Mouse (Mus musculus): ENCODE results near the gene Reg3b.
"Not testable (repeated sequence)": the region's sequence is repeated elsewhere in the genome, so short reads cannot be mapped to it uniquely, and the experiment has no call there.

Gene Reg3b

DNA sequence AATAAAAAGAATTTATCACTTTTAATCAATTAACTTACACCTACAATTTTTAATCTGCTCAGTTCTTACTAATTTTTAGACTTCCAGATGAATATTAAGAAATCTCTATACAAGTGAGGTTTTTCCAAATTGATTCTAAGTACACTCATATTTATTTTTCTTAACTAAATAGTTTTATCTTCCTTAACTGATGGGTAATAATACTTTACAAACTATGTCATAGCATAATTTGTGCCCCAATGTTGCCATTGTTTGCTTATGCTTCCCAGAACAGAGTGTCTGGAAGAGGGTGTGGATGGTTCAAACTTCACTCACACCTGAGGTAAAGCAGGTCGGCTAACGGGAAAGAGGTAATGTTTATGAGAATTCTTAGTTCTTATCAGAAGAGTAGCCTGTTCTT, at the start of gene Reg3b:
Reg3b (plus strand) TSS at position 301 of the 400 bp plus-strand sequence.
- DNase-seq = no peak

DNA sequence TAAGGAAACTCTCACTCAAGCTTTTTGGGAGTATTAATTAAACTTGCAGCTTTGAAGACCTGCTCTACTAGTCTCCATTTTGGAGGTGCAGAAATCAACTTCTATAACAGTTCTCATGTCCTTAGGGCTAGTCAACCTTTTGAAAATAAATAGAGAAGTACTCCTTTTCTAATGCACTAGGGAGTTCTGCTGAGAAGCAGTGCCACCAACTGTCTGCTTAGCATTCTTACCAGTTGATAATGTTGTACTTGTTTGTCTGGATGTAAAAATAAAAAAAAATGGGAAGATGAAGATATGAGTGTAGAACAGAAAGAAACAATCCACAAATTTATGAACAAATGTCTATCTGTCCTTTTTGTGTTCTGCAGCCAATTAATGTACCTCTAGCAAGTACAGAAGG, 42.7 kb upstream of the Reg3b start:
- no peak for DNase-seq

DNA sequence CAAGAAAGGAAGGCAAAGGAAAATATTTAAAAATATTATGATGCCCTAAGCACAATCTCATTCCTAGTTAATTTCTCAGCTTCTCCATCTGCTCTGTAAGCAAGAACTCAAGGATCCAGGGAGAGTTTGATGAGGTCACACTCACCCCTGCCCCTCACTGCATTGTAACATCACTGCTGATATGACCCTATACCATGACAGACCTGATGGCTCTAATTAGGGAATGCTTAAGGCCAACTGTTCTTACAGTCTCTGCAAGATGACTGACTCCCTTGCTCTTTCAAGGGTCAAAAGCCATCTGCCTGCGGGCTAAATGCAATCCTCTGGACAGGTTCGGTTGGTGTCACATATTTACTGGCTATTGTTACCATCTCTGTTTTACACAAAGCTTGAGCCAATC, 41.3 kb upstream of the Reg3b start:
- no peak for DNase-seq

DNA sequence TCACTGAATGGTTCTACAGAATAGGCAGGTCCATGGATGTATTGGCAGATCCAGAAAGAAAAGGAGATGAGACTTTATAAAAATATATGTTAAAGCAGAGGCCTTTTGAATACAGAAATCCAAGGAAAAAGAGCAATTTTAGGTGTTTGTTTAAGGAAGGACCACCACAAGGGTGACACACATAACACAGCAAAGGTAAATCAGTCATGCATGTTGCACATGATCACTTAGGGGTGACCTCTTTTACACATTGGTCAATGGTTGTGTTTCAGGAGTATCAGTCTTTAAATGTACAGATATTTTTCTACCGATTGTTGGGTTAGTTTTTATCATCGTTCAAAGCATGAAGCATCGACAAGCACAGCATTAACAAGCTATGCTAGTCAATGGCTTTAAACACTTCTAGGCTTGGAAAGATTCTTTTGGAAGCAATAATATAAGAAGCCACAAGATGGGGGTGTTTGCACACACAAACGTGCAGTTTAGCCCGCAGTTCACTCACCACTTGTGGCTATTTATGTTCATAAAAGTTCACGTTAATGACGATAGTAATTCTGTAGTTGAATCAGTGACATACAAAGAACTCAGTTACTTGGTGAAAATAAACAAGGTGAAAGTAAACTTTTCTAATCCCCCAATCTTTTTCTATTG, 38.4 kb upstream of the Reg3b start:
- DNase-seq = no peak

DNA sequence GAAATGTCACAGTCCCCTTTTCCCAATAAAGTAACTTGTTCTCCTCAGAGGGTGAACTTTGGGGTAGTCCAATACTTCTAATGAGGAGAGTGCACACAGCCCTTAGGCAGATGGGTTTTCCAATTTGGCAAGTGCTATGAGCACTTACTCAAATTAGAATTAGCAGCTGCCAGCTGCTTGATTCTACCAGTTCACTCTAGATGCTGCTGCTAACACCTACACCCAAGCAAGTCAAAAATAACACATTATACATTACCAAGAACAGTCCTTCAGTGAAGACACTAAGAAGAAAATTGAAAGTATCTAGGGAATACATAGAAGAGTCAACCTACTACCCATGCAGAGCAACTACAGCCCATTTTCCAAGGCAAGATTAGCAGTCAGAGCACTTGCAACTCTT, 30.2 kb upstream of the Reg3b start:
- no peak for DNase-seq

DNA sequence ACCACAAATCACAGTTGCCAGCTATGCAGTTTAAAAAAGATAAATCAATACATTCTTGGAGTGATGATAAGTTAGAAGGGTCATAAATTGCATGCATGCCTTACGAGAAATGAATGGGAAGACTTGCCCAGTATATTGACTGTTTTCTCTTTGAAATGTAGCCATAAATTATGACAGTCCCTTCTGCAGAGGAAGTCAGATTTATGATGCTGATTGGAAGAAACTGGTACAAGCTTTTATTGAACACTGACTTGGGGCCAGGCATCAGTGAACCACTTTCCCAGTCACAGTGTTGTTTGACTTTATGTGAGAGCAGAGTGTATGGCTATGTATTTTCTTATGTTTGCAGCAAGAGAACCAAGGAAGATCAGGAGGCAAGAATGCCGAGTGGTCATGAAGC, 28.8 kb upstream of the Reg3b start:
- no peak for DNase-seq

DNA sequence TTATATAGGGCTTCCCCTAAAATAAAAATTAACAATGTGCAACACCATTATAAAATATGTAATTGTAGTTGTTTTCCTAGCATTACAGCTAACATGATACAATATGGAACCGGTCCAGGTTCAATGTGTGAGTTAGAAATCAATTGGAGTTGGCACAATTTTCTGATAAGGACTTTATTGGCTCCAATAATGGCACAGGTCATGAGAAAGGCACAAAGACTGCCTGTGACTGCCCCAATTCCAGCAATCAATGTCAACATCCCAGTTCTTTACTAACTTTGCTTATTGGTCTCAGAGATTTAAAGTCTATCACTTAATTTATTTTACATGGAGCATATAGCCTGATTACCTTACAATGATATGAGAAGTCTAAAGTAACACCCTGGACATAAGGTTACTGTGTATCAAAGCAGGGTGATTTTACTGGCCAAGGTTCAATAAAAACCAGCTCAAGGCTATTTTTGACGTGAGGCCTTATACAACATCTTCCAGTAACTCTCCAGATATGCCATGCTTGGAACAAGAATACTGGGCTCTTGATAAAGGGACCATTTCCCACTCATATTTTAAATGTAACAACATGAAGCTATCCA, 8.4 kb upstream of the Reg3b start:
- no peak for DNase-seq

DNA sequence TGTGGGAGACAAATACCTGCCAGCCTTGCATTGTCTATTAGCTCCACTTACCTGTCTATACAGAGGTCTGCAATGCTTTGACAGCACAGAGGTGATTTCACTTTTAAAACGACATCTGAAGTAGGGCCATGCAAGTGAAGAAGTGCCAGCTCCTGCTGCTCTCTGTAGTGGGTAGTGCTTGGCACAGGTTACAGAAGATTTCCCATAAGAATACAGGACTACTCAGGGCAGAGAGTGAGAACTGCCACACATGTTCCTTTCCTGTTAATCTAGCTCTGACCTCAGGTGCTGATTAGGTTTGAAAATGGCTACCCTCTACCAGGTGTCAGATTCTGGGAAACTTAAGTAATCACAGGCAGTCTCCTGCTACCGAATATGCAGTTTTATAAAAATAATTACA, 8.3 kb downstream of the Reg3b start, which contains the start of gene Reg3d:
Reg3d (minus strand) TSS at position 101 of the 400 bp plus-strand sequence.
- DNase-seq = no peak

DNA sequence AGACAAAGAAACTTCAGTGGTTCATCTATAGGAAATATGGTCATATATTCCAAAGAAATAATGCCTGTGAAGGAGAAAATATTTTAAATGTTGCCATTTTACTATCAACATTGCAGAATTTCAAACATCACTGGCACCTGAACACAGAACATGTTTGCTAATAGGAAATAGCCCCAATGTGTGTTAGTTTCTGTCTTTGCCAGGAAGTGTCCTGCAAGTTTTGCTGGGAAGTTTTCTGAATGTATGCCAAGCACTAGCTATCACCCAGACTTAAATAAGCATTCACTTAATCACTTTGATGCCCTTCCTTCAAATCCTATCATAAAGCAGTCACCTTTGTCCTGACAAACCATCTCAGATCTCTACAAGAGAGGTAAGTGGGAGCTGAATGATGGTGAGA, 10.0 kb downstream of the Reg3b start, which contains the start of gene Reg3a:
Reg3a (plus strand) TSS at position 301 of the 400 bp plus-strand sequence.
- no peak for DNase-seq

DNA sequence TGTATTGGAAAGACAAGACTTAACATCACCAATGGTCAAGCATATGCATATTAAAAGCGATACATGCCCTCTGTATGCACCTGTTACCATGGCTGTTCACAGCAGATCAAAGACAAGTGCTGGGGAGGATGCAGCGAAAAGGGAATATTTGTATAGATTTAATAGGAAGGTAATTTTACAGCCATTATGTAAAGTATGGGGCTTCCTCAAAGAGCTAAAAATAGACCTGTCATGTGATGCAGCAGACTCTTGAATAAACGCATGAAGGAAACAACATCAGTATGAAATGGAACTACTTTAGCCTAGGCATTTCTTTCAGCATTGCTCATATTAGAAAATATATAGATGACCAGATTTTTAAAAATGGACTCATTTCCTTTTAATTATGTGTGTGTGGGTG, 15.2 kb downstream of the Reg3b start:
- DNase-seq = no peak

DNA sequence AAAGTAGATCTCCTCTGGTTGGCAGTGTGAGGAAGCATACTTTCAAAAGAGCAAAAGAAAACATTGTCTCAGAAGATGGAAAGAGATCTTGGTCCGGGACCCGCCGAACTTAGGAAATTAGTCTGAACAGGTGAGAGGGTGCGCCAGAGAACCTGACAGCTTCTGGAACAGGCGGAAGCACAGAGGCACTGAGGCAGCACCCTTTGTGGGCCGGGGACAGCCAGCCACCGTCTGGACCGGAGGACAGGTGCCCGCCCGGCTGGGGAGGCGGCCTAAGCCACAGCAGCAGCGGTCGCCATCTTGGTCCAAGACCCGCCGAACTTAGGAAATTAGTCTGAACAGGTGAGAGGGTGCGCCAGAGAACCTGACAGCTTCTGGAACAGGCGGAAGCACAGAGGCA, 24.9 kb downstream of the Reg3b start, which contains the start of gene Reg2:
Reg2 (plus strand) TSS at position 301 of the 400 bp plus-strand sequence.
- DNase-seq = not testable (repeated sequence)

DNA sequence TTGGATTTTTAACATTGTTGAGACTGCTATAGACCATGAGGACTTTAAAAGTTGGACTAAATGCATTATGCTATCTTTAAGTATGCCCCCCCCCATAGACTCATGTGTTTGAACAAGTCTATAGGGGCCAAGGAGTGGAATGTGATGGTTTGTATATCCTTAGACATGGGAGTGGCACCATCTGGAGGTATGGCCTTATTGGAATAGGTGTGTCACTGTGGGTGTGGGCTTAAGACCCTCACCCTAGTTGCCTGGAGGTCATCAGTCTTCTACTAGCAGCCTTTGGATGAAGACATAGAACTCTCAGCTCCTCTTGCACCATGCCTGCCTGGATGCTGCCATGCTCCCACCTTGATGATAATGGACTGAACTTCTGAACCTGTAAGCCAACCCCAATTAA, 52.0 kb downstream of the Reg3b start, which contains the start of gene Reg1:
Reg1 (plus strand) TSS at position 301 of the 400 bp plus-strand sequence.
- not testable (repeated sequence) for DNase-seq

Data from kidney, adult 8-10 months (tissue).